Mouse (Mus musculus) midbrain, embryonic 14.5 days (tissue): ENCODE measurements around the gene Ifngr1. TPM values are rescaled to one million over a fixed set of nuclear protein-coding genes. Genes with fewer than 3 reads are reported as not detected.

ENCODE experiments used
- ATAC-seq: fragments of 200-750 bp; cut with Nextera tagmentation; 2 replicates; pipeline ENCODE4 v1.8.0; 2017; ENCODE audit warnings: moderate number of reproducible peaks, moderate library complexity; ENCODE audit not compliant: low FRiP score, low TSS enrichment
- DNase-seq: peaks from one replicate; pipeline ENCODE4 v3.0.0-alpha.2; 2015
- H3K27ac ChIP-seq: fragments of 300-500 bp; sonication (generic); replicated peaks from 2 replicates; pipeline ENCODE4 v1.5.1; 2014; ENCODE audit warnings: mild to moderate bottlenecking, low read depth, low read length, moderate library complexity
- H3K27me3 ChIP-seq: fragments of 300-500 bp; sonication (generic); 2 replicates; pipeline ENCODE4 v1.6.1; 2014; ENCODE audit warnings: low read length, control low read depth, mixed read lengths; ENCODE audit not compliant: control insufficient read depth, insufficient read depth
- H3K36me3 ChIP-seq: fragments of 300-500 bp; sonication (generic); 2 replicates; pipeline ENCODE4 v1.6.1; 2014; ENCODE audit warnings: low read length, control low read depth; ENCODE audit not compliant: control insufficient read depth, insufficient read depth
- H3K4me1 ChIP-seq: fragments of 300-500 bp; sonication (generic); 2 replicates; pipeline ENCODE4 v1.6.1; 2014; ENCODE audit warnings: mild to moderate bottlenecking, antibody characterized with exemption, low read length, control low read depth; ENCODE audit not compliant: control insufficient read depth, insufficient read depth
- H3K4me2 ChIP-seq: fragments of 300-500 bp; sonication (generic); 2 replicates; pipeline ENCODE4 v1.6.1; 2014; ENCODE audit warnings: mild to moderate bottlenecking, low read length, moderate library complexity
- H3K4me3 ChIP-seq: fragments of 300-500 bp; sonication (generic); replicated peaks from 2 replicates; pipeline ENCODE4 v1.5.1; 2014; ENCODE audit warnings: low read depth, low read length
- H3K9ac ChIP-seq: fragments of 300-500 bp; sonication (generic); replicated peaks from 2 replicates; pipeline ENCODE4 v1.6.1; 2014; ENCODE audit warnings: mild to moderate bottlenecking, low read length, moderate library complexity
- H3K9me3 ChIP-seq: fragments of 300-500 bp; sonication (generic); 2 replicates; pipeline ENCODE4 v1.6.1; 2016; ENCODE audit warnings: low read length, control low read depth, mixed read lengths; ENCODE audit not compliant: control insufficient read depth
- WGBS: fragments of 180-500 bp; shearing (Covaris S2); extraction: QIAGEN DNeasy Blood & Tissue Kit; methylation state at CpG from one replicate; pipeline ENCODE4 v1.1.7; 2014; 5-methylcytosine and 5-hydroxymethylcytosine counted together
- polyA plus RNA-seq: library from polyadenylated mRNA; unstranded; fragments of >200 nt; fragmentation: Nextera tagmentation; extraction: Ambion mirVana; gene quantifications from 2 replicates; pipeline ENCODE4 v1.2.1, GENCODE M21; 2014

Gene Ifngr1
- polyA plus RNA-seq, 1 experiment from 2014 or later = 23.9 TPM

DNA sequence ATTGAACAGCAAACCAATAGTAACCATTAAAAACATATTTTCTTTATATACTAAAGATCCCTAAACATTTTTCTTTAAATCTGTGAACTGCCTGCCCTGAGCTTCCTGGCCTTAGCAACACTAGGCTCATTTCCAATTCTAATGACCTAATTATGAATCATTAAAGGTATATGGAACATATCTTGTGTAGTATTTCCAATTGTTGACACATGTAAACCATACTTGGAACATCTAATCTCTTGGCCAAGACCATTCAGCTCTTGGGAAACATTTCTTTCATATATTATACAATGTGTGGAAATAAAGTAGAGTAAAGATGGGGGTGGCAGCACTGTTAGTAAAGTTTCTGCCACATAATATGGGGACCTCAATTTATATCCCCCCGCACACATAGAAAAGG is 47.9 kb downstream of the Ifngr1 start:
- Histone ChIP-seq H3K36me3 (no peaks in the 10 kb centered on the region), H3K27me3 (no peaks in the 10 kb centered on the region), H3K9ac (no peak overlapping the region), H3K4me3 (no peak overlapping the region), H3K4me1 (no peaks in the 10 kb centered on the region), H3K4me2 (no peak overlapping the region), H3K27ac (no peak overlapping the region), H3K9me3 (no peaks in the 10 kb centered on the region)
- DNase-seq = no peak
- WGBS = 100% methylated on average over 1 of the region's 1 CpGs
- no peak for ATAC-seq

DNA sequence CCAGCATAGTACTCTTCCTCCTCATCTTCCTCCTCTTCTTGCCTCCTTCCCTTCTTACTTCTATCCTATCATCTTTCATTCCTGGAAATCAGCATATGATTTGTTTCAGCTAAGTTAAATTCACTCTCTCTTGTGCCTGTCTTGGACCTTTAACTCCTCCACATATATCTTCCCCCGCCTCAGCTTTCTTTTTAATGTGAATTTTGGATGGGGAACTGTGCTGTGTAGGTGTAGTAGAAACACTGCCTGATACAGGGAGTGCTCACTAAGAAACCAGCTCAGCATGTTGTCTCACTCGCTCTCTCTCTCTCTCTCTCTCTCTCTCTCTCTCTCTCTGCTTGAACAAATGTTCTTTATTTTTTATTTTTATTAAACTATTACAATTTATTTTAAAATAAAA is 53.4 kb downstream of the Ifngr1 start:
- DNase-seq (no peak), ATAC-seq (no peak)
- no peaks in the 10 kb centered on the region for H3K27me3 ChIP-seq
- H3K27ac ChIP-seq = no peak overlapping the region
- no peak overlapping the region for H3K4me3 ChIP-seq
- 92% methylated on average over 2 of the region's 2 CpGs for WGBS
- no peak overlapping the region for H3K9ac ChIP-seq
- H3K9me3 ChIP-seq = no peaks in the 10 kb centered on the region
- no peaks in the 10 kb centered on the region for H3K4me1 ChIP-seq
- H3K36me3 ChIP-seq = no peaks in the 10 kb centered on the region
- H3K4me2 ChIP-seq = no peak overlapping the region

GRCm38 (mm10) chr10:19657426-19657825 is 65.7 kb downstream of the Ifngr1 start:
- no peak overlapping the region for H3K27ac ChIP-seq
- ATAC-seq (no peak), DNase-seq (no peak)
- H3K9ac ChIP-seq = no peak overlapping the region
- no peaks in the 10 kb centered on the region for H3K9me3 ChIP-seq
- H3K4me2 ChIP-seq = no peak overlapping the region
- WGBS = 89% methylated on average over 9 of the region's 9 CpGs
- H3K36me3 ChIP-seq = no peaks in the 10 kb centered on the region
- no peaks in the 10 kb centered on the region for H3K27me3 ChIP-seq
- H3K4me1 ChIP-seq = no peaks in the 10 kb centered on the region
- no peak overlapping the region for H3K4me3 ChIP-seq

Other genes with a start within 250 kb of the Ifngr1 start
- gene Olig3, start 235.4 kb upstream of the Ifngr1 start, polyA plus RNA-seq = 1.7 and 2.0 TPM in 2 replicates
- gene Il22ra2, start 30.0 kb downstream of the Ifngr1 start, polyA plus RNA-seq = not detected in 2 replicates
- gene Il20ra, start 120.6 kb downstream of the Ifngr1 start, polyA plus RNA-seq = 0.26 and 0.65 TPM in 2 replicates